Mouse (Mus musculus): ENCODE data around the gene Aldh1a7. TPM values are rescaled to one million over a fixed set of nuclear protein-coding genes. Genes with fewer than 3 reads are reported as not detected.

The Aldh1a7 gene
- total RNA-seq, 2 experiments from 2014 or later = 0.34 to 0.36 TPM

DNA sequence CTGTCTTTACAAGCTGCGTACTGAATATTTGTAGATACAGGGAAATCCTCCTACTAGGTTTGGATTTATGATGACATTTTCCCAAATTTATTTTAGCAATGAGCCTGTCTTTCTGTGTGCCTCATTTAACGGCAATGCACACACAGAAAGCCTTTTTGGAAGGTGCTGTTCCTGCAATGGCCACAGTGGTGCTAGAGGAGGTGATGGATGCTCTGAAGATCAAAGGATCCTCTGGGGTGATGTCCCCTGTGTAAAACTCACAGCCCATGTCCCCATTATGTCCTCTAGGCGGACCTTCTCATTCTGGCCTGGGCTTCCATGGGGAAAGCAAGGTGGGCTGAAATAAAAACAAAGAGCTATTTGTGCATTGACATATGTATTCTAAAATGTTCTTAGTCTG lies 83.0 kb downstream of the Aldh1a7 start:
- intact Hi-C loops (cut with DNase I) = no loop called here
- no peak for DNase-seq (ENCODE audit: low spot score)

Other genes starting within 250 kb of the Aldh1a7 start
- 10 to 100 TPM; 19.2 to 20.9 TPM for gene Aldh1a1, start 234.8 kb downstream of the Aldh1a7 start, total RNA-seq (2021)
- gene Tmc1, start 226.6 kb upstream of the Aldh1a7 start, total RNA-seq (2021) = not detected

Data from heart, postnatal 25 days (tissue).